Mouse (Mus musculus): ENCODE data around the gene Stip1. TPM values are rescaled to one million over a fixed set of nuclear protein-coding genes. Genes with fewer than 3 reads are reported as not detected.
A peak's percentile ranks its signal among the peaks of the same experiment; 100 is the strongest.

The Stip1 gene
- total and polyA plus RNA-seq, 3 experiments, result 284 to 430 (median 370) TPM

GRCm38 (mm10) chr19:7039088-7039720 lies 563 bp downstream of the Stip1 start:
- Histone ChIP-seq H3K36me3 (ENCODE audit: control insufficient read depth in 1 of 2, insufficient read depth in 2 of 2, low read length in 2 of 2) (peaks cover 9 to 23% of the 10 kb centered on the region in 2 experiments), H3K9me3 (replicated peaks; ENCODE audit: insufficient read depth, low read length) (no peaks in the 10 kb centered on the region), H3K27ac (ENCODE audit: control insufficient read depth, low read depth, low read length) (peak overlapping the region; percentile 54), H3K4me1 (ENCODE audit: control insufficient read depth in 1 of 2, insufficient read depth in 2 of 2, low read length in 2 of 2) (peaks cover 0 to 20% of the 10 kb centered on the region in 2 experiments; a peak in 3 of 4 replicates), H3K79me2 (ENCODE audit: control insufficient read depth, insufficient read depth, low read length, poor library complexity) (peaks cover 43% of the 10 kb centered on the region), H3K9ac (ENCODE audit: control insufficient read depth, low read depth, low read length, poor library complexity, severe bottlenecking) (peak overlapping the region; percentile 97), H3K27me3 (ENCODE audit: control insufficient read depth in 1 of 2, insufficient read depth in 2 of 2, low read length in 2 of 2) (no peaks in the 10 kb centered on the region), H3K4me3 (ENCODE audit: control insufficient read depth in 1 of 2, insufficient read depth in 1 of 2, low read depth in 2 of 2, low read length in 2 of 2) (peak overlapping the region; percentile 85 to 90)
- peak; percentile 77 for DNase-seq (ENCODE audit: low read depth, low spot score)
- TF ChIP-seq MYC (IDR thresholded peaks at IDR 0.05; ENCODE audit: low read depth, low read length), result 0 out of 2 replicates have a peak, but pooled peaks have one; percentile 10
- TF ChIP-seq MXI1 (IDR thresholded peaks at IDR 0.05; ENCODE audit: low read depth, low read length), result peak; percentile 77
- TF ChIP-seq MAX (IDR thresholded peaks at IDR 0.05; ENCODE audit: low read length), result peak; percentile 48; the same call in 1 of the 2 replicates
- TF ChIP-seq SIN3A (IDR thresholded peaks at IDR 0.05; ENCODE audit: low read length), result 0 out of 2 replicates have a peak, but pooled peaks have one; percentile 31
- TF ChIP-seq MAZ (IDR thresholded peaks at IDR 0.05; ENCODE audit: low read depth, low read length), result no peak
- no peak for TF ChIP-seq POLR2AphosphoS2 (IDR thresholded peaks at IDR 0.05; ENCODE audit: low read length)
- 0 out of 4 replicates have a peak, but pooled peaks of 1 of the 2 experiments have one; percentile 3 for TF ChIP-seq EP300 (IDR thresholded peaks at IDR 0.05; ENCODE audit: low read depth in 1 of 2, low read length in 2 of 2)

GRCm38 (mm10) chr19:7034006-7034405 lies 5.8 kb downstream of the Stip1 start:
- no peak overlapping the region for H3K4me3 ChIP-seq (ENCODE audit: control insufficient read depth in 1 of 2, insufficient read depth in 1 of 2, low read depth in 2 of 2, low read length in 2 of 2)
- no peak overlapping the region for H3K27ac ChIP-seq (ENCODE audit: control insufficient read depth, low read depth, low read length)
- H3K4me1 ChIP-seq (ENCODE audit: control insufficient read depth in 1 of 2, insufficient read depth in 2 of 2, low read length in 2 of 2), result peaks cover 0 to 16% of the 10 kb centered on the region in 2 experiments; a peak in 3 of 4 replicates
- no peaks in the 10 kb centered on the region for H3K27me3 ChIP-seq (ENCODE audit: control insufficient read depth in 1 of 2, insufficient read depth in 2 of 2, low read length in 2 of 2)
- H3K79me2 ChIP-seq (ENCODE audit: control insufficient read depth, insufficient read depth, low read length, poor library complexity), result peaks cover 34% of the 10 kb centered on the region
- TF ChIP-seq CTCF (IDR thresholded peaks at IDR 0.05 in 2 of 3, conservative IDR thresholded peaks at IDR 0.05 in 1 of 3; ENCODE audit: control insufficient read depth in 1 of 3, insufficient read depth in 1 of 3, low read depth in 2 of 3, low read length in 3 of 3, poor library complexity in 1 of 3, severe bottlenecking in 1 of 3) (0 out of 6 replicates have a peak, but pooled peaks of 1 of the 3 experiments have one; percentile 10), USF2 (IDR thresholded peaks at IDR 0.05; ENCODE audit: borderline replicate concordance in 1 of 2, insufficient read depth in 1 of 2, low read depth in 1 of 2, low read length in 2 of 2) (no peak)
- H3K9ac ChIP-seq (ENCODE audit: control insufficient read depth, low read depth, low read length, poor library complexity, severe bottlenecking), result no peak overlapping the region
- peaks cover 20 to 42% of the 10 kb centered on the region in 2 experiments for H3K36me3 ChIP-seq (ENCODE audit: control insufficient read depth in 1 of 2, insufficient read depth in 2 of 2, low read length in 2 of 2)
- no peaks in the 10 kb centered on the region for H3K9me3 ChIP-seq (replicated peaks; ENCODE audit: insufficient read depth, low read length)
- DNase-seq (ENCODE audit: low read depth, low spot score), result no peak

GRCm38 (mm10) chr19:7029531-7029930 lies 10.2 kb downstream of the Stip1 start:
- Histone ChIP-seq H3K4me3 (ENCODE audit: control insufficient read depth in 1 of 2, insufficient read depth in 1 of 2, low read depth in 2 of 2, low read length in 2 of 2) (no peak overlapping the region), H3K27me3 (ENCODE audit: control insufficient read depth in 1 of 2, insufficient read depth in 2 of 2, low read length in 2 of 2) (no peaks in the 10 kb centered on the region), H3K36me3 (ENCODE audit: control insufficient read depth in 1 of 2, insufficient read depth in 2 of 2, low read length in 2 of 2) (peaks cover 2 to 46% of the 10 kb centered on the region in 2 experiments; a peak in 2 of 4 replicates), H3K9me3 (replicated peaks; ENCODE audit: insufficient read depth, low read length) (no peaks in the 10 kb centered on the region), H3K4me1 (ENCODE audit: control insufficient read depth in 1 of 2, insufficient read depth in 2 of 2, low read length in 2 of 2) (no peaks in the 10 kb centered on the region), H3K27ac (ENCODE audit: control insufficient read depth, low read depth, low read length) (no peak overlapping the region), H3K79me2 (ENCODE audit: control insufficient read depth, insufficient read depth, low read length, poor library complexity) (no peaks in the 10 kb centered on the region; the same call in 1 of the 2 replicates), H3K9ac (ENCODE audit: control insufficient read depth, low read depth, low read length, poor library complexity, severe bottlenecking) (no peak overlapping the region)
- no peak for DNase-seq (ENCODE audit: low read depth, low spot score)
- TF ChIP-seq MYB (IDR thresholded peaks at IDR 0.05; ENCODE audit: low read depth, low read length), result no peak
- no peak for TF ChIP-seq KAT2A (conservative IDR thresholded peaks at IDR 0.05; ENCODE audit: low read depth, low read length)
- no peak for TF ChIP-seq POLR2AphosphoS5 (IDR thresholded peaks at IDR 0.05; ENCODE audit: borderline replicate concordance, low read depth, low read length)
- no peak; a peak in 1 of 4 replicates for TF ChIP-seq POLR2A (IDR thresholded peaks at IDR 0.05; ENCODE audit: control insufficient read depth in 1 of 2, insufficient read depth in 1 of 2, low read depth in 1 of 2, low read length in 2 of 2, poor library complexity in 1 of 2)
- no peak for TF ChIP-seq TAL1 (IDR thresholded peaks at IDR 0.05; ENCODE audit: low read length)
- TF ChIP-seq POLR2AphosphoS2 (IDR thresholded peaks at IDR 0.05; ENCODE audit: low read length), result no peak
- TF ChIP-seq CTCF (IDR thresholded peaks at IDR 0.05 in 2 of 3, conservative IDR thresholded peaks at IDR 0.05 in 1 of 3; ENCODE audit: control insufficient read depth in 1 of 3, insufficient read depth in 1 of 3, low read depth in 2 of 3, low read length in 3 of 3, poor library complexity in 1 of 3, severe bottlenecking in 1 of 3), result no peak
- TF ChIP-seq MEF2A (IDR thresholded peaks at IDR 0.05; ENCODE audit: extremely low read depth, insufficient replicate concordance, low read depth, low read length, poor library complexity, severe bottlenecking), result no peak
